Mouse (Mus musculus): Measurements from ENCODE around the gene Cnga4. TPM values are rescaled to one million over a fixed set of nuclear protein-coding genes. Genes with fewer than 3 reads are reported as not detected.

Gene Cnga4
- total and polyA plus RNA-seq, 3 experiments, result not detected

DNA sequence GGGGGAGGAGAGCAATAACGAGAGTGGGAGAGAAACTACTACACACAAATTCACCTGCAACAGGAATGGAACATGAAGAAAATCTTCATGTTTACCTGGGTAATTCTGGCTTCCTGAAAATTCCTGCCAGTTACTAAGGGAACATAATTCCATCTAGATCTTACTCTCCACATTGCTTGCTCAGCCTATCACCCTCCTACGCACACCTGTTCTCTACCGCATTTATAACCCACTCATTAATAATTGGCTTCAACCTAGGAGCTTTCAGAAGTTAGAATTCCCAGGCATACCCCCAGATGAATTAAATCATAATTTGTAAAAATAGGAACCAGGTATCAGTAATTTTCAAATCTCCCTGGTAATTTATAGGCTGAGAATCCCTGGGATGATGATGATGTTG, 30.4 kb upstream of the Cnga4 start:
- in situ Hi-C loops (cut with MboI; ENCODE audit: low pct_ligation_motif_present, low pct_unique_long_range_greater_than_20kb, low sequenced_read_pairs), result no loop called here
- no peak for DNase-seq (ENCODE audit: extremely low read depth)
- Histone ChIP-seq H3K27me3 (replicated peaks) (no peaks in the 10 kb centered on the region), H3K27ac (ENCODE audit: insufficient read depth, low read depth) (no peak overlapping the region), H3K9ac (ENCODE audit: insufficient read depth, low read depth) (no peak overlapping the region), H3K36me3 (replicated peaks in 1 of 2; ENCODE audit: control insufficient read depth in 1 of 2, insufficient read depth in 1 of 2, low read length in 1 of 2) (peaks cover 2 to 26% of the 10 kb centered on the region in 2 experiments), H3K79me2 (replicated peaks; ENCODE audit: control insufficient read depth, extremely low read depth, insufficient read depth, poor library complexity, severe bottlenecking) (no peaks in the 10 kb centered on the region), H3K4me2 (ENCODE audit: insufficient read depth, low read depth, poor library complexity, severe bottlenecking) (no peak overlapping the region), H3K4me1 (ENCODE audit: control insufficient read depth in 1 of 2, insufficient read depth in 2 of 2) (peaks cover 0 to 10% of the 10 kb centered on the region in 2 experiments; a peak in 2 of 4 replicates), H3K4me3 (replicated peaks in 1 of 3; ENCODE audit: low read depth in 2 of 3, low read length in 2 of 3, poor library complexity in 1 of 3) (no peak overlapping the region), H3K9me3 (replicated peaks; ENCODE audit: low read length) (no peaks in the 10 kb centered on the region)
- dilution Hi-C loops (cut with MboI; ENCODE audit: extremely low pct_ligation_motif_present, extremely low pct_unique_long_range_greater_than_20kb, low sequenced_read_pairs), result no loop called here
- no peak for TF ChIP-seq JUN (IDR thresholded peaks at IDR 0.05; ENCODE audit: insufficient read depth, low read depth, low read length)
- TF ChIP-seq IRF4 (IDR thresholded peaks at IDR 0.05; ENCODE audit: low read depth, low read length), result no peak
- TF ChIP-seq MEF2A (IDR thresholded peaks at IDR 0.05; ENCODE audit: borderline replicate concordance, low read depth, low read length), result no peak
- TF ChIP-seq GABPA (IDR thresholded peaks at IDR 0.05; ENCODE audit: insufficient replicate concordance, low read depth, low read length), result no peak

DNA sequence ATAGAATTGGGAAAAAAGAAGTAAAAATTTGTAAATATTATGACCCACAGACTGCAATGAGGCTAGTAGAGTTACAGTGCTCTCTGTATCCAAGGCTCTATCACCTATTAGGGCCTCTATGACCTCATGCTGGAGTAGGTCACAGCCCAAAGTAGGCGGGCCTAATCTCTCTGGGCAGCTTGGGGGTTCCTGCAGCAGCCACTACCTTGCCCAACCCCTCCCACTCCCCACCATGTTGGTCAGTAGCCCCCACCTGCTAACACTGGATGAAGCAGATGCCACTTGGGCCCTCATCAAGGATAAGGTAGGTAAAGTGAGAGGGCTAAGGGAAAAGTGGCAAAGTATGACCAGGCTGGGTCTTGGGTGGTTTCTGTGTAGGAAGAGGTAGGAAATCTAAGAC, 29.5 kb upstream of the Cnga4 start, which contains the start of gene Gm5901:
Gm5901 (plus strand) TSS at position 173 of the 400 bp plus-strand sequence.
- Histone ChIP-seq H3K27ac (ENCODE audit: insufficient read depth, low read depth) (no peak within 1 kb of the TSS), H3K79me2 (replicated peaks; ENCODE audit: control insufficient read depth, extremely low read depth, insufficient read depth, poor library complexity, severe bottlenecking) (no peaks in the 10 kb centered on the region), H3K4me3 (replicated peaks in 1 of 3; ENCODE audit: low read depth in 2 of 3, low read length in 2 of 3, poor library complexity in 1 of 3) (no peak within 1 kb of the TSS), H3K27me3 (replicated peaks) (no peaks in the 10 kb centered on the region), H3K36me3 (replicated peaks in 1 of 2; ENCODE audit: control insufficient read depth in 1 of 2, insufficient read depth in 1 of 2, low read length in 1 of 2) (peaks cover 4 to 33% of the 10 kb centered on the region in 2 experiments), H3K9me3 (replicated peaks; ENCODE audit: low read length) (no peaks in the 10 kb centered on the region), H3K4me1 (ENCODE audit: control insufficient read depth in 1 of 2, insufficient read depth in 2 of 2) (peaks cover 0 to 10% of the 10 kb centered on the region in 2 experiments; a peak in 2 of 4 replicates), H3K4me2 (ENCODE audit: insufficient read depth, low read depth, poor library complexity, severe bottlenecking) (no peak within 1 kb of the TSS), H3K9ac (ENCODE audit: insufficient read depth, low read depth) (no peak within 1 kb of the TSS)
- in situ Hi-C loops (cut with MboI; ENCODE audit: low pct_ligation_motif_present, low pct_unique_long_range_greater_than_20kb, low sequenced_read_pairs) (no loop called here), dilution Hi-C loops (cut with MboI; ENCODE audit: extremely low pct_ligation_motif_present, extremely low pct_unique_long_range_greater_than_20kb, low sequenced_read_pairs) (no loop called here)
- TF ChIP-seq UBTF (IDR thresholded peaks at IDR 0.05; ENCODE audit: low read depth, low read length), result no peak
- no peak for TF ChIP-seq RAD21 (IDR thresholded peaks at IDR 0.05; ENCODE audit: low read depth, low read length)
- no peak for TF ChIP-seq NRF1 (IDR thresholded peaks at IDR 0.05; ENCODE audit: low read depth, low read length)
- TF ChIP-seq PAX5 (IDR thresholded peaks at IDR 0.05; ENCODE audit: low read length), result no peak
- TF ChIP-seq CHD1 (IDR thresholded peaks at IDR 0.05; ENCODE audit: low read depth, low read length), result no peak
- no peak for TF ChIP-seq POLR2A (IDR thresholded peaks at IDR 0.05; ENCODE audit: low read depth, low read length)
- TF ChIP-seq ETS1 (conservative IDR thresholded peaks at IDR 0.05; ENCODE audit: low read depth, low read length), result no peak
- no peak for TF ChIP-seq CTCF (conservative IDR thresholded peaks at IDR 0.05 in 1 of 2, IDR thresholded peaks at IDR 0.05 in 1 of 2; ENCODE audit: low read depth in 2 of 2, low read length in 2 of 2)
- TF ChIP-seq MAFK (IDR thresholded peaks at IDR 0.05; ENCODE audit: insufficient replicate concordance, low read length), result no peak
- TF ChIP-seq JUN (IDR thresholded peaks at IDR 0.05; ENCODE audit: insufficient read depth, low read depth, low read length), result no peak
- no peak for TF ChIP-seq MXI1 (IDR thresholded peaks at IDR 0.05; ENCODE audit: low read depth, low read length)
- TF ChIP-seq USF2 (conservative IDR thresholded peaks at IDR 0.05; ENCODE audit: low read depth, low read length), result no peak
- TF ChIP-seq GABPA (IDR thresholded peaks at IDR 0.05; ENCODE audit: insufficient replicate concordance, low read depth, low read length), result no peak
- DNase-seq (ENCODE audit: extremely low read depth), result no peak

Measured in CH12.LX (cell line).